Mouse (Mus musculus) retina, embryonic 14.5 days (tissue): ENCODE data around the gene Ankrd40.

Source experiments
- DNase-seq: peaks from one replicate; pipeline ENCODE4 v3.0.0-alpha.2; 2015; ENCODE audit warnings: low spot score

Ankrd40 gene

GRCm38 (mm10) chr11:94327693-94328643, at the start of gene Ankrd40:
TSS of gene Ankrd40 (plus strand) at chr11:94328001.
- DNase-seq = peak; percentile 96

- DNase-seq = no peak
These were observed 46.3 kb upstream of the Ankrd40 start, which contains the start of gene Gm21885 for GRCm38 (mm10) chr11:94281199-94282181. TSS of gene Gm21885 (plus strand) at chr11:94281873.

- no peak for DNase-seq
These were observed 45.5 kb upstream of the Ankrd40 start for GRCm38 (mm10) chr11:94282291-94282690.

- no peak for DNase-seq
These were observed 44.2 kb upstream of the Ankrd40 start for GRCm38 (mm10) chr11:94283536-94284099.

GRCm38 (mm10) chr11:94285886-94286574, 41.8 kb upstream of the Ankrd40 start:
- no peak for DNase-seq

GRCm38 (mm10) chr11:94287105-94287504, 40.7 kb upstream of the Ankrd40 start:
- DNase-seq = no peak

GRCm38 (mm10) chr11:94290062-94290740, 37.6 kb upstream of the Ankrd40 start:
- no peak for DNase-seq

GRCm38 (mm10) chr11:94294996-94295845, 32.6 kb upstream of the Ankrd40 start:
- DNase-seq = peak; percentile 61

- DNase-seq = no peak
These were observed 15.1 kb upstream of the Ankrd40 start for GRCm38 (mm10) chr11:94312733-94313132.

GRCm38 (mm10) chr11:94314098-94314652, 13.6 kb upstream of the Ankrd40 start:
- DNase-seq = no peak

GRCm38 (mm10) chr11:94315308-94315707, 12.5 kb upstream of the Ankrd40 start:
- no peak for DNase-seq

- no peak for DNase-seq
These were observed 11.3 kb upstream of the Ankrd40 start for GRCm38 (mm10) chr11:94316528-94316927.

- no peak for DNase-seq
These were observed 10.8 kb upstream of the Ankrd40 start for GRCm38 (mm10) chr11:94317014-94317413.

- DNase-seq = no peak
These were observed 10.3 kb upstream of the Ankrd40 start for GRCm38 (mm10) chr11:94317515-94317914.

GRCm38 (mm10) chr11:94318056-94318455, 9.7 kb upstream of the Ankrd40 start:
- no peak for DNase-seq

- no peak for DNase-seq
These were observed 6.6 kb upstream of the Ankrd40 start for GRCm38 (mm10) chr11:94320969-94321930.

- peak; percentile 93 for DNase-seq
These were observed 5.8 kb upstream of the Ankrd40 start, which contains the start of gene Luc7l3 for GRCm38 (mm10) chr11:94321931-94322400. TSS of gene Luc7l3 (minus strand) at chr11:94321988.

GRCm38 (mm10) chr11:94322636-94323035, 5.2 kb upstream of the Ankrd40 start:
- no peak for DNase-seq
